Mouse (Mus musculus) retina, postnatal 1 day (tissue): ENCODE data around the gene Gm13084.
"Not testable (repeated sequence)": the region's sequence is repeated elsewhere in the genome, so short reads cannot be mapped to it uniquely, and the experiment has no call there.

Experiments used
- DNase-seq: peaks from one replicate; pipeline ENCODE4 v3.0.0-alpha.2; 2012

Gm13084 gene

DNA sequence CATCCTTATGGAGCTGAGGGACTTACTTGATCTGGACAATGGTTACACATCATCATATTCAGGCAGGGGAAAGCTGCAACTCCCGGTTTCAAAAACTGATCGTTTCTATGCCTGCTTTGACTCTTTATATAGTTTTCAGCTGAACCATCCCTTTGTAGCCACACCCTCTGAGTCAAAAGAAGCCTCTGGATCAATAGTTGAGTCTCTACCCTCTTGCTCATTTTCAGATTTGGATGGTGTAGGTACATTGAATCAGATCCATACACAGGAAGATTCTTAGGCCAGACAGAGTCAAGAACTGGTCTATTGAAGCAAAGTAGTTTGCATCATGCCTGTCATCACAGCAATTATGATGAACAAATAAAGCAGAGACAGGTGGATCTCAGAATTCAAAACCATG lies at the start of gene Gm13084:
Gm13084 (minus strand) TSS at position 101 of the 400 bp plus-strand sequence.
- DNase-seq = no peak

- not testable (repeated sequence) for DNase-seq
These were observed 30.3 kb upstream of the Gm13084 start, which contains the start of gene Gm13103 for GRCm38 (mm10) chr4:143846197-143846596. Gene Gm13103 (plus strand): TSS chr4:143846497.

- not testable (repeated sequence) for DNase-seq
These were observed 26.8 kb downstream of the Gm13084 start, which contains the start of gene Gm13023 for GRCm38 (mm10) chr4:143789052-143789451. Gene Gm13023 (plus strand): TSS chr4:143789352.
